Mouse (Mus musculus) forebrain, embryonic 14.5 days (tissue): ENCODE results near the gene Creg1. TPM values are rescaled to one million over a fixed set of nuclear protein-coding genes. Genes with fewer than 3 reads are reported as not detected.

ENCODE experiments used
- ATAC-seq: fragments of 200-750 bp; cut with Nextera tagmentation; 2 replicates; pipeline ENCODE4 v1.8.0; 2017; ENCODE audit warnings: mild to moderate bottlenecking, moderate library complexity
- DNase-seq: peaks from one replicate; pipeline ENCODE4 v3.0.0-alpha.2; 2015; ENCODE audit warnings: low spot score
- H3K27ac ChIP-seq: fragments of 300-500 bp; sonication (generic); 2 replicates; pipeline ENCODE4 v1.5.1; 2014; ENCODE audit warnings: low read depth, mild to moderate bottlenecking, control low read depth, low read length, moderate library complexity
- H3K27me3 ChIP-seq: fragments of 300-500 bp; sonication (generic); replicated peaks from 2 replicates; pipeline ENCODE4 v1.6.1; 2014; ENCODE audit warnings: low read length, control low read depth, mixed read lengths; ENCODE audit not compliant: control insufficient read depth, insufficient read depth
- H3K36me3 ChIP-seq: fragments of 300-500 bp; sonication (generic); 2 replicates; pipeline ENCODE4 v1.6.1; 2014; ENCODE audit warnings: low read length, control low read depth; ENCODE audit not compliant: control insufficient read depth, insufficient read depth
- H3K4me1 ChIP-seq: fragments of 300-500 bp; sonication (generic); 2 replicates; pipeline ENCODE4 v1.6.1; 2014; ENCODE audit warnings: antibody characterized with exemption, low read length, control low read depth; ENCODE audit not compliant: control insufficient read depth, insufficient read depth
- H3K4me2 ChIP-seq: fragments of 300-500 bp; sonication (generic); 2 replicates; pipeline ENCODE4 v1.6.1; 2014; ENCODE audit warnings: mild to moderate bottlenecking, control low read depth, low read length
- H3K4me3 ChIP-seq: fragments of 300-500 bp; sonication (generic); 2 replicates; pipeline ENCODE4 v1.5.1; 2014; ENCODE audit warnings: low read depth, low read length, control low read depth
- H3K9ac ChIP-seq: fragments of 300-500 bp; sonication (generic); 2 replicates; pipeline ENCODE4 v1.6.1; 2014; ENCODE audit warnings: mild to moderate bottlenecking, low read length, control low read depth, moderate library complexity
- H3K9me3 ChIP-seq: fragments of 300-500 bp; sonication (generic); replicated peaks from 2 replicates; pipeline ENCODE4 v1.6.1; 2016; ENCODE audit warnings: low read length, control low read depth, mixed read lengths; ENCODE audit not compliant: control insufficient read depth
- WGBS: fragments of 180-500 bp; shearing (Covaris S2); extraction: QIAGEN DNeasy Blood & Tissue Kit; methylation state at CpG from one replicate; pipeline ENCODE4 v1.1.7; 2014; 5-methylcytosine and 5-hydroxymethylcytosine counted together
- polyA plus RNA-seq: library from polyadenylated mRNA; unstranded; fragments of >200 nt; fragmentation: Nextera tagmentation; extraction: Ambion mirVana; gene quantifications from 2 replicates; pipeline ENCODE4 v1.2.1, GENCODE M21; 2014

Creg1 gene
- polyA plus RNA-seq, 1 experiment from 2014 or later = 28.8 TPM

DNA sequence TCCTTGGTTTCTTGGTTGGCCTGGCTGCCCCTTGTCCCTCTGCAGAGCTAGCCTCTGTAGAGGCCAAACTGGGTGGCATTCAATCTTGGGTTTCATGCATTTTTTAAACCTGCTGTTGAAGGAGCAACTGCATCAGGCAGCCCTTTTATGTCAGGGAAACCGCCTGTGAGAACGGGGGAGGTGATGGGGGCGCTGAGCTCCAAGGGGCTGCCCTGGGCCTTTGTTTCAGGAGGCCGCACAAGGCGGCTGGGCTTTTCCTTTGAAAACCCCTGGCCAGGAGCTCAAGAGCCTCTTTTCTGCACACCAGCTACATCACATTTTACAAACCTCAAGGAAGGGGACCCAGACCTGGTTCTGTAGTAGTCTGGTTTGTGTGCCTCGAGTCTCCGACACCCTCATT, 50.6 kb downstream of the Creg1 start:
- WGBS = 2% methylated on average over 7 of the region's 7 CpGs
- peak overlapping the region; percentile 37 for H3K9ac ChIP-seq
- H3K4me2 ChIP-seq = peak overlapping the region; percentile 24
- H3K4me3 ChIP-seq = no peak overlapping the region
- ATAC-seq (peak; percentile 74), DNase-seq (peak; percentile 77)
- H3K27me3 ChIP-seq = peaks cover 51% of the 10 kb centered on the region
- peaks cover 22% of the 10 kb centered on the region for H3K4me1 ChIP-seq
- H3K27ac ChIP-seq = peak overlapping the region; percentile 76
- H3K9me3 ChIP-seq = no peaks in the 10 kb centered on the region
- H3K36me3 ChIP-seq = no peaks in the 10 kb centered on the region

DNA sequence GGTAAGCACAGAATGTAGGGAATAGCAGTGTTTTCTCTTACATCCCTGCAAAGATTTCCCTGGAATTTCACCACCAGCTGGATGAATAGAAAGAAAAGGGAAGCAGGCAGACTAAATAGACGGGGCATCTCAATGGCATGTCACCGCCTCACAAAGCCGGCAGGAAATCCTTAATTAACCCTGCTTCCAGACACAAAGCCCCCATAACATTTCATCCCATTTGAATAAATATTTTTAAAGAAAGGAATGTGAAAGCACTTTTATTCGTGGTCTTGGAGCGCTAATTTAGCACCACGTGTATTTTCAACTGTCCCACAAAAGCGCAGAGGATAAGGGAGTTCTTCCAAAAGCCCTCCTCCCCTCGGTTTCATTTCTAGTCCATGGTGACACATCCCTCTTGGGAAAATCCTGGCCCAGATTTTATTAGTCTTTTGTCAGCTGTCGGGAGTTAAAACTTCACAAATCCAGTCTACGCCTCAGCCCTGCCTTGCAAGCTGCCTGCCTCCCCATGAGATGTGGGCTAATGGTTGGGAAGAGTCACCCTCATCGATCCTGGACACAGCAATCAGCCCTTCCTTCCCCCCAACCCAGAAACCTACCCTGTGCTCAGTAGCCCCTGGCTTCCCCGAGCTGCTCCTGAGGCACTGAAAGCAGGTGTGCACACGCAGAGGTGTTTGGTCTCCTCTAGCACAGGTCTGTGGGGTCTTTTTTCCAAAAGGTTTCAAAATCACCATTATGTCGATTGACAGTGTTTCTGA, 51.2 kb downstream of the Creg1 start:
- H3K9me3 ChIP-seq = no peaks in the 10 kb centered on the region
- DNase-seq (peak; percentile 78), ATAC-seq (peak; percentile 67)
- H3K9ac ChIP-seq = peak overlapping the region; percentile 37
- peaks cover 22% of the 10 kb centered on the region for H3K4me1 ChIP-seq
- 2% methylated on average over 14 of the region's 14 CpGs for WGBS
- H3K4me3 ChIP-seq = no peak overlapping the region
- H3K27me3 ChIP-seq = peaks cover 53% of the 10 kb centered on the region
- H3K4me2 ChIP-seq = peak overlapping the region; percentile 24
- H3K36me3 ChIP-seq = no peaks in the 10 kb centered on the region
- H3K27ac ChIP-seq = peak overlapping the region; percentile 76

DNA sequence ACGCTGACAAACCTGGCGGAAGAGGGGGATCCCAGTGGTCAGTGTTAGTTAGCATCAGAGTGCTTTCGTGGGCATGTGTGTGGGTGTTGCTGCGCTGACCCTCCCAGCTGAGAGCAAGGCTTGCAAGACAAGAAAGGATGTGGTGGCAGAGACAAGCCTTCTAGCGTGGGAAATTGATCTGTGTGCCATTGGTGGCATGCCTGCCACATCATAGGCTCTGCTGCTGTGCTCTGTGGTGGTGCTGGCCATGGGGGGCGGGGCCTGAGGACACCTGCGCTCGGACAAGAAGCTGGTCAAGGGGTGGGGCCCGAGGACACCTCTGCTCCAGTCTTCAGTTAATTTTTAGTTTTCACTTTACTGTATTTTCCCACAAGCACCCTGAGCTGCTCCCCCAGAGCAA, 52.8 kb downstream of the Creg1 start:
- no peak overlapping the region for H3K27ac ChIP-seq
- H3K4me2 ChIP-seq = no peak overlapping the region
- no peak for DNase-seq
- no peaks in the 10 kb centered on the region for H3K9me3 ChIP-seq
- WGBS = 88% methylated on average over 9 of the region's 9 CpGs
- no peaks in the 10 kb centered on the region for H3K36me3 ChIP-seq
- H3K9ac ChIP-seq = no peak overlapping the region
- ATAC-seq = no peak
- H3K4me3 ChIP-seq = no peak overlapping the region
- H3K27me3 ChIP-seq = peaks cover 50% of the 10 kb centered on the region
- peaks cover 22% of the 10 kb centered on the region for H3K4me1 ChIP-seq

DNA sequence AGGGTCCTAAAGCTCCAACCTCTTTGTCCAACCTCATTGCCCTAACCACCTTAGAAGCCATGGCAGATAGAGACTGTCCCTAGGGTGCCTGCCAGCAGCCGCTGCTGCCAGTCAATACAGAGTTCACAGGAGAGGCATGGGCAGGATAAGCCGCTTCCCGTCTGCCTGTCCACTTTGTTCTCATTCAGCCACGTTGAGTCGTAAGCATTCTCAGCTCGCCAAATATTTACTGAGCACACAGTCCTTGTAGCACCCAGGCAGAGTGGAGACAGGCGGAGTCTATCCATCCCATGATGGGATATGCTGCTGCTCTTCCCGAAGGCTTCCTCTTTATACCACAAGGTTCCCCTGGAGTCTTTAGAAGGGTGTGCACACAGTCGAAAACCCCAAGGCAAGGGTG, 53.7 kb downstream of the Creg1 start:
- peaks cover 22% of the 10 kb centered on the region for H3K4me1 ChIP-seq
- DNase-seq (no peak), ATAC-seq (no peak)
- H3K27ac ChIP-seq = no peak overlapping the region
- peaks cover 41% of the 10 kb centered on the region for H3K27me3 ChIP-seq
- H3K4me3 ChIP-seq = no peak overlapping the region
- 60% methylated on average over 9 of the region's 9 CpGs for WGBS
- no peaks in the 10 kb centered on the region for H3K9me3 ChIP-seq
- no peak overlapping the region for H3K9ac ChIP-seq
- H3K36me3 ChIP-seq = no peaks in the 10 kb centered on the region
- no peak overlapping the region for H3K4me2 ChIP-seq

DNA sequence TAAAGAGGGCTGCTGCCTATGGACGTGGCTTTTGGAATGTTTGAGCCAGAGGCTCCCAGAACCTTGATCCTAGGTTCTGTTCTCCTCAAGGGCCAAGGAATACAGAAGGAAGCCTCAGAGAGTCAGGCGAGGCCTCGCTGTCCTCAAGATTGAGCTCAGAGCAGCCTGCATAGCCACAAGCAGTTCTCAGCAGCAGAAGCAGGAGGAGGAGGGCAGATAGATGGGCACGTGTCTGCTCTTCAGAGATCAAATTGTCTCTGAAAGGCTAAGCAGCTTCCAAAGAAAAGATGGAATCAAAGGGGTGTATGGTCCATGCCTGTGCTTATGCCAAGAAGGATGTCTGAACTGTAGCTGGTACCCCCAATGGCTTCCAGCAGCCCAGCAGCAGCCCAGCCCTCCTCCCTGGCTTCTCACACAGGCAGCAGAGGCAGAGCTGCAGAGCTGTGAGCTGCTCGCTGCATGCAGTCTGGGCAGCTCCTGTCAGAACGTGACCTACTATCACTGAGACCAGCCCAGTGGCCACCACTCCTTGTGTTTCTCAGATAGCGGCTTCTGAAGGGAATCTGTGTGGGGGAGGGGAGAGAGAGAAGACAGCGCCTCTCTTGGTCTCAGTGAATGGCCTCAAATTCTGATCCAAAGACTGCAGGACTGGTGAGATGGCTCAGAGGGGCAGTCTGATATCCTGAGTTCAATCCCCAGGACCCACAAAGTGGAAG, 54.8 kb downstream of the Creg1 start:
- Histone ChIP-seq H3K27ac (no peak overlapping the region), H3K4me2 (no peak overlapping the region), H3K9me3 (no peaks in the 10 kb centered on the region), H3K4me3 (no peak overlapping the region), H3K4me1 (peaks cover 22% of the 10 kb centered on the region), H3K9ac (no peak overlapping the region), H3K27me3 (peaks cover 35% of the 10 kb centered on the region), H3K36me3 (no peaks in the 10 kb centered on the region)
- ATAC-seq = no peak; the same call in 1 of the 2 replicates
- WGBS = 34% methylated on average over 8 of the region's 8 CpGs
- DNase-seq = no peak

DNA sequence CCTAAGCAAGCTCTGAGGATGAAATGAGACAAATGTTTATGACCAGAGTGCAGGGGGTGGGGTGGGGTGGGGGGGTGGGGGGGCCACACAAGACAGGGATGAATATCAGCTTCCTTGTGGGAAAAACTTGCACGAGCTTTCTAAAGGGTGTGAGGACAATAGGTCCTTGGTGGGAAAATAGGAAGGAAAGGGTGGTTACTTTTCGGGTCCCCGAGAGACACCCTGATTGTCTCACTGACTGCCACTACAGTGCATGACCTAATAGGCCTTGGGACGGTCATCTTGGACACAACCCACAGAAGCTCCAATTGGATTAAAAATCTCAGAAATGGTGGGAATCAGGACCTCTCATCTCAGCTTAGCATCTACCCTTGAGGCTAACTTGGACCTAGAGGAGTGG, 55.6 kb downstream of the Creg1 start:
- Histone ChIP-seq H3K27me3 (peaks cover 33% of the 10 kb centered on the region), H3K27ac (no peak overlapping the region), H3K4me2 (no peak overlapping the region), H3K36me3 (no peaks in the 10 kb centered on the region), H3K4me1 (peaks cover 16% of the 10 kb centered on the region), H3K9me3 (no peaks in the 10 kb centered on the region), H3K9ac (no peak overlapping the region), H3K4me3 (no peak overlapping the region)
- WGBS = 77% methylated on average over 4 of the region's 4 CpGs
- DNase-seq = no peak
- no peak for ATAC-seq

DNA sequence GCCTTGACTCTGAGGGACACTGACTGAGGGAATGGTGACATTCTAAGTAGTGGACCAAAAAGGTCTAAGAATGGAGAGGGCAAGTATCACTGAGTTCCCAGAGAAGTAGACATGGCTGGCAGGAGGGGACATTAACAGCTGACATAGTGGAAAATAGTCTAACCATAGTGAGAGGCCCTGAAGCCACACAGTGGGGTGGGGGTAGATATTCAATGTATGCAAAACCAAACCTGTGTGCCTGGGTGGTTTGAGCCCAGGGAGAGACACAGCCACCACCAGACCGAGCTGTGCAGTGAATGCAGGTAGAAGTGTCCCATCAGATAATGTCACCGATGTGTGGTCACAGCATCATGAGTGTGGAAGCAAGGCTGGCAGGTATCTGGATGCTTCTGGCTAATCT, 58.5 kb downstream of the Creg1 start:
- 98% methylated on average over 2 of the region's 2 CpGs for WGBS
- no peak overlapping the region for H3K9ac ChIP-seq
- no peaks in the 10 kb centered on the region for H3K36me3 ChIP-seq
- DNase-seq (no peak), ATAC-seq (no peak)
- H3K9me3 ChIP-seq = no peaks in the 10 kb centered on the region
- H3K4me2 ChIP-seq = no peak overlapping the region
- peaks cover 4% of the 10 kb centered on the region; the same call in 1 of the 2 replicates for H3K4me1 ChIP-seq
- H3K27me3 ChIP-seq = peaks cover 18% of the 10 kb centered on the region
- no peak overlapping the region for H3K4me3 ChIP-seq
- H3K27ac ChIP-seq = no peak overlapping the region
